Mouse (Mus musculus): ENCODE data around the gene Rbfox1. TPM values are rescaled to one million over a fixed set of nuclear protein-coding genes. Genes with fewer than 3 reads are reported as not detected.

The Rbfox1 gene
- total RNA-seq, 1 experiment from 2014 or later = not detected

- no peak for ATAC-seq (ENCODE audit: extremely low read depth, insufficient number of reproducible peaks, low FRiP score, poor library complexity, severe bottlenecking)
Observed at GRCm38 (mm10) chr16:7129591-7129990, 1244.4 kb downstream of the Rbfox1 start.

GRCm38 (mm10) chr16:7132434-7132833 lies 1247.3 kb downstream of the Rbfox1 start:
- no peak for ATAC-seq (ENCODE audit: extremely low read depth, insufficient number of reproducible peaks, low FRiP score, poor library complexity, severe bottlenecking)

GRCm38 (mm10) chr16:7136971-7137370 lies 1251.8 kb downstream of the Rbfox1 start:
- ATAC-seq (ENCODE audit: extremely low read depth, insufficient number of reproducible peaks, low FRiP score, poor library complexity, severe bottlenecking) = no peak

- no peak for ATAC-seq (ENCODE audit: extremely low read depth, insufficient number of reproducible peaks, low FRiP score, poor library complexity, severe bottlenecking)
Observed at GRCm38 (mm10) chr16:7139480-7139879, 1254.3 kb downstream of the Rbfox1 start.

- ATAC-seq (ENCODE audit: extremely low read depth, insufficient number of reproducible peaks, low FRiP score, poor library complexity, severe bottlenecking) = no peak
Observed at GRCm38 (mm10) chr16:7140909-7141308, 1255.8 kb downstream of the Rbfox1 start.

GRCm38 (mm10) chr16:7145505-7145904 lies 1260.3 kb downstream of the Rbfox1 start:
- ATAC-seq (ENCODE audit: extremely low read depth, insufficient number of reproducible peaks, low FRiP score, poor library complexity, severe bottlenecking) = no peak

- ATAC-seq (ENCODE audit: extremely low read depth, insufficient number of reproducible peaks, low FRiP score, poor library complexity, severe bottlenecking) = no peak
Observed at GRCm38 (mm10) chr16:7146454-7146853, 1261.3 kb downstream of the Rbfox1 start.

- no peak for ATAC-seq (ENCODE audit: extremely low read depth, insufficient number of reproducible peaks, low FRiP score, poor library complexity, severe bottlenecking)
Observed at GRCm38 (mm10) chr16:7147884-7148283, 1262.7 kb downstream of the Rbfox1 start.

- no peak for ATAC-seq (ENCODE audit: extremely low read depth, insufficient number of reproducible peaks, low FRiP score, poor library complexity, severe bottlenecking)
Observed at GRCm38 (mm10) chr16:7149106-7149899, 1264.1 kb downstream of the Rbfox1 start.

- no peak for ATAC-seq (ENCODE audit: extremely low read depth, insufficient number of reproducible peaks, low FRiP score, poor library complexity, severe bottlenecking)
Observed at GRCm38 (mm10) chr16:7150201-7150791, 1265.1 kb downstream of the Rbfox1 start.

GRCm38 (mm10) chr16:7152401-7152800 lies 1267.2 kb downstream of the Rbfox1 start:
- ATAC-seq (ENCODE audit: extremely low read depth, insufficient number of reproducible peaks, low FRiP score, poor library complexity, severe bottlenecking) = no peak

GRCm38 (mm10) chr16:7154671-7155070 lies 1269.5 kb downstream of the Rbfox1 start:
- no peak for ATAC-seq (ENCODE audit: extremely low read depth, insufficient number of reproducible peaks, low FRiP score, poor library complexity, severe bottlenecking)

- no peak for ATAC-seq (ENCODE audit: extremely low read depth, insufficient number of reproducible peaks, low FRiP score, poor library complexity, severe bottlenecking)
Observed at GRCm38 (mm10) chr16:7158856-7159826, 1274.0 kb downstream of the Rbfox1 start.

GRCm38 (mm10) chr16:7159827-7160217 lies 1274.7 kb downstream of the Rbfox1 start:
- no peak for ATAC-seq (ENCODE audit: extremely low read depth, insufficient number of reproducible peaks, low FRiP score, poor library complexity, severe bottlenecking)

GRCm38 (mm10) chr16:7162168-7162567 lies 1277.0 kb downstream of the Rbfox1 start:
- ATAC-seq (ENCODE audit: extremely low read depth, insufficient number of reproducible peaks, low FRiP score, poor library complexity, severe bottlenecking) = no peak

- ATAC-seq (ENCODE audit: extremely low read depth, insufficient number of reproducible peaks, low FRiP score, poor library complexity, severe bottlenecking) = no peak
Observed at GRCm38 (mm10) chr16:7163688-7164087, 1278.5 kb downstream of the Rbfox1 start.

GRCm38 (mm10) chr16:7164153-7164737 lies 1279.1 kb downstream of the Rbfox1 start:
- no peak for ATAC-seq (ENCODE audit: extremely low read depth, insufficient number of reproducible peaks, low FRiP score, poor library complexity, severe bottlenecking)

GRCm38 (mm10) chr16:7175960-7176359 lies 1290.8 kb downstream of the Rbfox1 start:
- ATAC-seq (ENCODE audit: extremely low read depth, insufficient number of reproducible peaks, low FRiP score, poor library complexity, severe bottlenecking) = no peak

- no peak for ATAC-seq (ENCODE audit: extremely low read depth, insufficient number of reproducible peaks, low FRiP score, poor library complexity, severe bottlenecking)
Observed at GRCm38 (mm10) chr16:7187788-7188187, 1302.6 kb downstream of the Rbfox1 start.
